Mouse (Mus musculus): Measurements from ENCODE around the gene Hnrnph3.

DNA sequence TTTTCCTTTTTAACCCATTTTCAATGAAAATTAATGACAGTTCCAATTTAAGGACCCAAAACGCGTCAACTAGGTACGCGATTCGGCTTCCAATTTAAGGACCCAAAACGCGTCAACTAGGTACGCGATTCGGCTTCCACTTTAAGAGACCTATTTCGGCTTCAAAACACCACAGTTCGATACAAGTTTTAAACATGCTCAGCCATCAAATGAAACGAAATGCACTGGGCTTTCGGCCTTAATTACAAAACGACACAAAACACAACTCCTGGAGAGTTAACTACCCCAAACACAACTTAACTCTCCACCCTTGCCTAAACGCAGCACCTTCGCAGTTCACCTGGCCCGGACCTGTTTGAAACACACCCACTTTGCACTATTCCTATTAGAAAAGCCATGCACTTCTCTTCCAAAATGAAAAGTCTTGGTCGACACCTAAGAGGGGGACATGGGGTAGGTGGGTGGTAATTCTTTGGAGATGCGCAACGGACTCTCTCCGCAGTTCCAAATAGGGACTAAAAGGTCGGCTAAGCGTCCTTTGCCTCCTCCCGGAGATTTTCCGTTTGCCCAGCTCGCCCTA, 1.4 kb downstream of the Hnrnph3 start:
- no peak for TF ChIP-seq ZC3H11A (IDR thresholded peaks at IDR 0.05; ENCODE audit: borderline replicate concordance, low read depth, low read length)
- TF ChIP-seq MAFK (IDR thresholded peaks at IDR 0.05; ENCODE audit: insufficient read depth, low read depth, low read length), result no peak
- no peak for TF ChIP-seq ZNF384 (IDR thresholded peaks at IDR 0.05; ENCODE audit: low read depth, low read length)
- no peak for TF ChIP-seq CHD2 (IDR thresholded peaks at IDR 0.05; ENCODE audit: low read depth, low read length)

Data from ES-E14 (cell line).